Mouse (Mus musculus): ENCODE results near the gene Atp6v0a1.

Gene Atp6v0a1

DNA sequence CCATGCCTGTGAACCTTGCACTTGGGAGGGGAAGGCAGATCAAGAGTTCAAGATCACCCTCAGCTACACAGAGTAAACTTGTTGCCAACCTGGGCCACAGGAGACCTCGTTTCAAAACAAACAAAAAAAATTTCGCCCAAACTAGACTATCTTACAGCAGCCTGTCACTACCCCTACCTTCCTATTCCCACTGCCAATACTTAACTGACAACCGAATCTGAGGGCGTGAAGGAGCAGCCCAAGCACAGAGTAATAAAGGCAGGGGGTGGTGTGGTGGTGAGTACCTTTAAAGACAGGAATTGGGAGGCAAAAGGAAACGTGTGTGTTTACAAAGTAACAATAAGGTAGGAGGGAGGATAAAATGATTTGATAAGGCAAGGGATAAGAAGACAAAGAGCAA, 101.5 kb downstream of the Atp6v0a1 start:
- in situ Hi-C loops (cut with MboI; ENCODE audit: unreplicated experiment in 2 of 2) = no loop called here

GRCm38 (mm10) chr11:101111178-101111577, 101.9 kb downstream of the Atp6v0a1 start:
- in situ Hi-C loops (cut with MboI; ENCODE audit: unreplicated experiment in 2 of 2) = no loop called here

DNA sequence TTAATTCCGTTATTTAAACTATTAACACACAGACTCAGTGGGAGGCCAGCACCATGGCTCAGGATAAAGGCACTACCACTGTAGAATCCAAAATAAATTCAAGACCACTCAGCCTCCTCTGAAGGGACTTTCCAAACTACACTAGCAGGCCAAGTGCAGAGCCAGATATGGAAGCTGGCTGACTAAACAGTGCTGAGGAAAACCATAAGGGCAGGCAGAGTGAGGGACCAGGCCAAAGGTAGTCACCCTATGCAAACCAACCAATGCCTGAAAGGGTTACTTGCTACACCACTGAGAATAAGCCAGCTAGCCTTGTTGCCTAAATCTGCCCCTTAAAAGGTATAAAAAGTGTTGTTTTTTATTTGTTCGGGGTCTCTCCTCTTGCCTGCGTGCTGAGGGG, 102.9 kb downstream of the Atp6v0a1 start:
- in situ Hi-C loops (cut with MboI; ENCODE audit: unreplicated experiment in 2 of 2) = no loop called here

Measured in v-Abl transformed pro-B cells (cell line).